Mouse (Mus musculus): ENCODE data around the gene Umad1.

- TF ChIP-seq MAFK (IDR thresholded peaks at IDR 0.05; ENCODE audit: insufficient read depth, low read depth, low read length) = no peak
- TF ChIP-seq ZNF384 (IDR thresholded peaks at IDR 0.05; ENCODE audit: low read depth, low read length) = no peak
- no peak for TF ChIP-seq ZC3H11A (IDR thresholded peaks at IDR 0.05; ENCODE audit: borderline replicate concordance, low read depth, low read length)
- TF ChIP-seq CHD2 (IDR thresholded peaks at IDR 0.05; ENCODE audit: low read depth, low read length) = no peak
Observed at GRCm38 (mm10) chr6:8421959-8422581, 163.0 kb downstream of the Umad1 start.
